Mouse (Mus musculus): ENCODE results near the gene Hist1h3g.
"Not testable (repeated sequence)": the region's sequence is repeated elsewhere in the genome, so short reads cannot be mapped to it uniquely, and the experiment has no call there.

The Hist1h3g gene

GRCm38 (mm10) chr13:23536076-23536822 is 1.0 kb downstream of the Hist1h3g start:
- DNase-seq = no peak

GRCm38 (mm10) chr13:23537006-23537710 is 1.9 kb downstream of the Hist1h3g start:
- no peak for DNase-seq

DNA sequence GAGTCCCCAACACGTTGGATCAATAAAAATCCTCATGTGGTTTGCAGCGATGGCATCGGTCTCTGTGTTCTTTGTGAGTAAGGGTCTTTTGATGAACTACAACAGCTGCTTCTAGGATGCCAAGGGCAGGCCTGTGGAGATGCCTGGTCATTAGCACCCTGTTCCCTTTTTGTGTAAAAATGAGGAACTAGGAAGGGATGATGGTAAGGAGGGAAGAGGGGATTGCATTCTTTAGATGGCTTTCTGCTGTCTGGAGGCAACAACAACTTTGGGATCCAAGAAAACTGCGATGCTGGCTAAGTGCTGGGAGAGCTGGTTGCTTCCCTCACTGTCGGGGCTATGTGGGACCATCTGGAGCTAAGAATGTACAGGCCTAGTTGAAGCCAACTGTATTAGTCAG is 3.0 kb downstream of the Hist1h3g start:
- no peak for DNase-seq

DNA sequence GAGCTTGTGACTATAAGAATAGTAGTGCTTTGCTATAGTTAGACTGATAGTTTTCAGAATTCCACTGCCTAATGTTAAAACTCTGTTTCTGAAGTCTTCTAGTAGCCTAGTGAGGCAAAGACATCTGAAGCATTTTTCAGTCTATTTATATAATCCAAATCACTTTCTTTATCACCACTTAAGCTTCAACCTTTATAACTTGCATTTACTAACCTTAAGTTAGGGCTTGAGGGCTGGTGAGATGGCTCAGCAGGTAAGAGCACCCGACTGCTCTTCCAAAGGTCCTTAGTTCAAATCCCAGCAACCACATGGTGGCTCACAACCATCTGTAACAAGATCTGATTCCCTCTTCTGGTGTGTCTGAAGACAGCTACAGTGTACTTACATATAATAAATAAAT is 4.6 kb downstream of the Hist1h3g start:
- DNase-seq = not testable (repeated sequence)

DNA sequence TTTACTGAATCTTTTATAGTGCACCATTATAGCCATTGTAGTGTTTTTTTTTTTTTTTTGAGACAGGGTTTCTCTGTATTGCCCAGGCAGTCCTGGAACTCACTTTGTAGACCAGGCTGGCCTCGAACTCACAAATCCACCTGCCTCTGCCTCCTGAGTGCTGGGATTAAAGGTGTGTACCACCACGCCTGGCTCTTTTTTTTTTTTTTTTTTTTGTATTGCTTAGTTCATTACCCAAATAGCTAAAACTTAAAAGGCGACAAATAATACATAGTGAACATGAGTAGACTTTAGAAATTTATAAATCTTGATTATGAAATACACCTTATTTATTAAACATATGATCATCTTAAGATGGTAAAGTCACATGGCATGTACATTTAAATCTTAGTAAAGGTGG is 6.3 kb downstream of the Hist1h3g start:
- DNase-seq = no peak

DNA sequence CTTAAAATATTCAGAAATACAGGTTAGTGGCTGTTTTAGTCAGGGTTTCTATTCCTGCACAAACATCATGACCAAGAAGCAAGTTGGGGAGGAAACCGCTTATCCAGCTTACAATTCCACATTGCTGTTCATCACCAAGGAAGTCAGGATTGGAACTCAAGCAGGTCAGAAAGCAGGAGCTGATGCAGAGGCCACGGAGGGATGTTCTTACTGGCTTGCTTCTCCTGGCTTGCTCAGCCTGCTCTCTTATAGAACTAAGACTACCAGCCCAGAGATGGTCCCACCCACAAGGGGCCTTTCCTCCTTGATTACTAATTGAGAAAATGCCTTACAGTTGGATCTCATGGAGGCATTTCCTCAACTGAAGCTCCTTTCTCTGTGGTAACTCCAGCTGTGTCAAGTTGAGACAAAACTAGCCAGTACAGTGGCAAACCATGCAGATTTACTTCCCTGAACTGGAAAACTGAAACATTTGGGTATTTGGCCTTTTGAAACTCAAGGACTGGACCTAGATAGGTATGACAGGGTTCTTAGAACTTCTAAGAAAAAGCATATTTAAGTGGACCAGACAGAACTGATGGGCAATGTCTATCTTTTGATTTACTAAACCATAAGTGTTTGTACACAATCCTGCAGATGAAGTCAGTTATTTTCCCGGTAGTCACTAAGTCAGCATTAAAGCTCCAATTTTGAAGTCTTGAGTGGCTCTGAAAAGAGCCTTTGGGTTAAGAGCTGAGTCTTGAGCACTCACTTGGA is 7.2 kb downstream of the Hist1h3g start:
- DNase-seq = not testable (repeated sequence)

DNA sequence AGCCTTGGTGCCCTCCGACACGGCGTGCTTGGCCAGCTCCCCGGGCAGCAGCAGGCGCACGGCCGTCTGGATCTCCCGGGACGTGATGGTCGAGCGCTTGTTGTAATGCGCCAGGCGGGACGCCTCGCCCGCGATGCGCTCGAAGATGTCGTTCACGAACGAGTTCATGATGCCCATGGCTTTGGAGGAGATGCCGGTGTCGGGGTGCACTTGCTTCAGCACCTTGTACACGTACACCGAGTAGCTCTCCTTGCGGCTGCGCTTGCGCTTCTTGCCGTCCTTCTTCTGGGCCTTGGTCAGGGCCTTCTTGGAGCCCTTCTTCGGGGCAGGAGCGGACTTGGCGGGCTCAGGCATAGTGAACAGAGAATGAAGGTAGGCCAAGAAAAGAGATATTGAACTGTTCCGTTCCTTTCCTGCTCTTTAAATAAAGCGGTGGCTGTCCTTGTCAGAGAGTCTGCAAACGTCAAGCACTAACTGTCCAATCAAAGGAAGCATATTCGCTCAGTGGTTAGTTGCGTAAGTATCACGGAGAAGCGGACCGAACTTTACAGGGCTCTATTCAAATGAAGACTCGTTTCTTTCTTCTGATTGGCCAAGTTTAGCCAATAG is 7.9 kb downstream of the Hist1h3g start, which contains the start of gene Hist1h2bh:
Hist1h2bh (minus strand) TSS at position 394 of the 609 bp plus-strand sequence.
- DNase-seq = peak; percentile 66 to 72

- DNase-seq = peak; percentile 78 to 80
Measured at GRCm38 (mm10) chr13:23543965-23544786, 9.0 kb downstream of the Hist1h3g start, which contains the start of gene Hist1h3f. Hist1h3f (plus strand) TSS chr13:23544052.

DNA sequence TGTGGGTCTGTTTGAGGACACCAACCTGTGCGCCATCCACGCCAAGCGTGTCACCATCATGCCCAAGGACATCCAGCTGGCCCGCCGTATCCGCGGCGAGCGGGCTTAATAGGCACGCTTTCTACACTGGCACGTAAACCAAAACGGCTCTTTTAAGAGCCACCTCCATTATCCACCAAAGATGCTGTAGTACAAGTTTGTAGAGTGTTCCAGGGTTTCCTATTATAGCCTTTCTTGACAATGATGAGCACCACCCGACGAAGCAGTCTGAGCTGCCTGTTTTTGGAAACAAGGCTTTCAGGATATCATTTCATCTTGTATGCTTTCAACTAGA is 9.5 kb downstream of the Hist1h3g start:
- DNase-seq = peak in 1 of 2 experiments; percentile 26

- no peak for DNase-seq
Measured at GRCm38 (mm10) chr13:23546694-23547093, 11.5 kb downstream of the Hist1h3g start.

- DNase-seq = no peak
Measured at GRCm38 (mm10) chr13:23550761-23551145, 15.5 kb downstream of the Hist1h3g start.

DNA sequence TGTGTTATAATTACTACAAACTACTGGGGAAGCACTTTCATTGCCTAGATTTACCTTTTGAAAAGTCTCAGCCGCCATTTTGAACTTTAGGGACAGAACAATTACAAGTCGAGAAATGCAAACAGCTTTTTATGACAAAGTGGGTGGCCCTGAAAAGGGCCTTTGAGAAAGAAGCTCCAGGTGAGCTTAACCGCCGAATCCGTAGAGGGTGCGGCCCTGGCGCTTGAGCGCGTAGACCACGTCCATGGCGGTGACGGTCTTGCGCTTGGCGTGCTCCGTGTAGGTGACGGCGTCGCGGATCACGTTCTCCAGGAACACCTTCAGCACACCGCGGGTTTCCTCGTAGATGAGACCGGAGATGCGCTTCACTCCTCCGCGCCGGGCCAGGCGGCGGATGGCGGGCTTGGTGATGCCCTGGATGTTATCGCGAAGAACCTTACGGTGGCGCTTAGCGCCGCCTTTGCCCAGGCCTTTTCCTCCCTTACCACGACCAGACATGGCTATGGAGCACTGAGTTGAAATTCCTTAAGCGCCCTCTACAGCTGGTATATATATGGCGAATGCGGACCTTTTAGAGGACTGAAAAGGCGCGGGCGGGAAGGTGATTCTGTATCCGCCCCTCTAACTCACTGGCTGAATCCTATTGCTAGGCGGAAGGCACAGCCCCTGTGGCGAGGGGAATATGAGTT is 16.1 kb downstream of the Hist1h3g start, which contains the start of gene Hist1h4f:
Hist1h4f (minus strand) TSS at position 503 of the 689 bp plus-strand sequence.
- peak; percentile 92 to 93 for DNase-seq

- DNase-seq = no peak
Measured at GRCm38 (mm10) chr13:23551931-23552914, 17.0 kb downstream of the Hist1h3g start.

- no peak for DNase-seq
Measured at GRCm38 (mm10) chr13:23552962-23553361, 17.7 kb downstream of the Hist1h3g start, which contains the start of gene Hist1h1d. Hist1h1d (plus strand) TSS chr13:23553262.

DNA sequence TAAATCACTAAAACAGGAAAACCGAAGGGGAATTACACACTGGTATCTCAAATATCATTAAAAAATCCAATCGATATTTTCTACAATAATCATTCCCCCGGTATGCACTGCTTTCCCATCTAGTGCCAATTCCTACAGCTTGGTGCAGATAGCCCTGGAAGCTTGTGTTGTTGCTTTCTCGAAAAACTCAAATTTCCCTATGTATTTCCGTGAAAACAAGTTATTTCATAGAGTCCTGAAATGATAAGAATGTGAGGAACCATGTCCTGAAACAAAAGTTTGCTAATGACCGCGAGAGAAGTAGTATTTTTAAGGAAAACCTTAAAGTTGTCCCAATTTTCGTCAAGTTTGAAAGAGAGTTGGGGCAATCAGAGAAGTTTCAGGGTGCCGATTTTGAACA is 19.2 kb downstream of the Hist1h3g start:
- DNase-seq = no peak

DNA sequence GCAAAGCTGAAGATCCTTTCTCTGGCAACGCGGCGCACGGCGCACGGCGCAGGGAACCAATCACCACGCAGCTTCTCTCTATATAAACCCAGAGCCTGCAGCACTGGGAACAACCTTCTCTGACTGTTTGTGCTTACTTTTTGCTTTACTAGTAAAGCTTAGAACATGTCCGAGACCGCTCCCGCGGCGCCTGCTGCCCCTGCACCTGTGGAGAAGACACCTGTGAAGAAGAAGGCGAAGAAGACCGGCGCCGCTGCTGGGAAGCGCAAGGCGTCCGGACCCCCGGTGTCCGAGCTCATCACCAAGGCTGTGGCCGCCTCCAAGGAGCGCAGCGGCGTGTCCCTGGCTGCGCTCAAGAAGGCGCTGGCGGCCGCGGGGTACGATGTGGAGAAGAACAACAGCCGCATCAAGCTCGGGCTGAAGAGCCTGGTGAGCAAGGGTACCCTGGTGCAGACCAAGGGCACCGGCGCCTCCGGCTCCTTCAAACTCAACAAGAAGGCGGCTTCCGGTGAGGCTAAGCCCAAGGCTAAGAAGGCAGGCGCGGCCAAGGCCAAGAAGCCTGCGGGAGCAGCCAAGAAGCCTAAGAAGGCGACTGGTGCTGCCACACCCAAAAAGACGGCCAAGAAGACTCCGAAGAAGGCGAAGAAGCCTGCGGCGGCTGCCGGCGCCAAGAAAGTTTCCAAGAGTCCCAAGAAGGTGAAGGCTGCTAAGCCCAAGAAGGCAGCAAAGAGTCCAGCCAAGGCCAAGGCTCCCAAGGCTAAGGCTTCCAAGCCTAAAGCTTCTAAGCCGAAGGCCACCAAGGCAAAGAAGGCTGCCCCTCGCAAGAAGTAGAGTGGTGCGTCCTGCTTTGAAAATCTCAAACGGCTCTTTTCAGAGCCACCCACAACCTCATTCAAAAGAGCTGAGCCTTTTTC is 20.0 kb downstream of the Hist1h3g start:
- peak; percentile 82 to 83 for DNase-seq

DNA sequence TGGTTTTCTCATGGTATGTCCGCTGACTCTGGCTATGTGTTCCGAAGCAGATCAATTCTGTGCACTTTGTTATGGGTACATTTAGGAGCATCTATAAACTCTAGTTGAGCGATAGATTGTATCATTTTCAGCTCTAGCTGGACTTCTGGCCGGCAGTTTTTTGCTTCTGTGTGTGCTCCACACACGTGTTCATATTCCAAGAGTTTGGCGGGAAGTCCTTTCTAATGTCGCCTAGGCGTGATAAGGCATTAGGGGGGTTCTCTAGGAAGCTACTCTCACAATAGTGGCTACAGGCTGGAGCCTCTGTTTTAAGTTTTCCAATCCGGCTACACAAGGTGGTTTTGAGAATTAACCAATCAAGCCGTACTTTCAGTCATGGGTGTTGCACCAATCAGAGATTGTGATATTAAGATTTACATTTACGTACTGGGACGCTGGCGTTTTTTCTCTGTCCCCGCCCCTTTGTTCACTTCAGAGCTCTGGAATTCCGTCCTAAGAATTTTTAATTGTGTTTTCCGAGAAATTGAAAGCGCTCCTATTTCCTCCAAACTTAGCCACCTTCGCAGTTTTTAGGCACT is 20.7 kb downstream of the Hist1h3g start:
- peak; percentile 45 to 78 for DNase-seq

DNA sequence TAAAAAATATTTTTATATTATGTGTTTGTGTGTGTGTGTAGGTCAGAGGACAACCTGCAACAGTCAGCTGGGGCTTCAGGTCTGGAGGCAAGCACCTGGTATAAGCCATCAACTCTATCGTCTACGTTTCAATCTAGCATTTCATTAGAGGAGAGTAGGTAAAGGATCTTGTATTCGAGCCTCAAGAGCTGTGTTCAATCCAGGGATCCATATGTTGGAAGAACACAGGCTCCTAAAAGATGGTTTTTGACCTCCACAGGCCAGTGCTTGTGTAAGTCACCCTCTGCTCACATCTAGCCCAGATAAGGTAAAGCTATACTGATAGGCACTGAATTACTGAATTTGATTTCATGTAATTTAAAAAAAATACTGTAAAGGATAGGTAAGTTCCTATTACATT is 21.7 kb downstream of the Hist1h3g start:
- no peak for DNase-seq
